Mouse (Mus musculus) hindbrain, embryonic 16.5 days (tissue): ENCODE results near the gene Slc25a12. TPM values are rescaled to one million over a fixed set of nuclear protein-coding genes. Genes with fewer than 3 reads are reported as not detected.
"Not testable (repeated sequence)": the region's sequence is repeated elsewhere in the genome, so short reads cannot be mapped to it uniquely, and the experiment has no call there.

Experiments
- ATAC-seq: fragments of 200-750 bp; cut with Nextera tagmentation; 2 replicates; pipeline ENCODE4 v1.8.0; 2017; ENCODE audit warnings: moderate TSS enrichment, moderate library complexity
- H3K27ac ChIP-seq: fragments of 300-500 bp; sonication (generic); 2 replicates; pipeline ENCODE4 v1.5.1; 2014; ENCODE audit warnings: low read depth, mild to moderate bottlenecking, control low read depth, low read length, moderate library complexity
- H3K27me3 ChIP-seq: fragments of 300-500 bp; sonication (generic); replicated peaks from 2 replicates; pipeline ENCODE4 v1.6.1; 2014; ENCODE audit warnings: low read length; ENCODE audit not compliant: control insufficient read depth, insufficient read depth
- H3K36me3 ChIP-seq: fragments of 300-500 bp; sonication (generic); 2 replicates; pipeline ENCODE4 v1.6.1; 2014; ENCODE audit warnings: mild to moderate bottlenecking, low read length, moderate library complexity, mixed read lengths; ENCODE audit not compliant: control insufficient read depth, insufficient read depth
- H3K4me1 ChIP-seq: fragments of 300-500 bp; sonication (generic); 2 replicates; pipeline ENCODE4 v1.6.1; 2014; ENCODE audit warnings: low read depth, low read length; ENCODE audit not compliant: control insufficient read depth, insufficient read depth
- H3K4me2 ChIP-seq: fragments of 300-500 bp; sonication (generic); 2 replicates; pipeline ENCODE4 v1.6.1; 2014; ENCODE audit warnings: mild to moderate bottlenecking, low read length, control low read depth, moderate library complexity
- H3K4me3 ChIP-seq: fragments of 300-500 bp; sonication (generic); 2 replicates; pipeline ENCODE4 v1.5.1; 2014; ENCODE audit warnings: mild to moderate bottlenecking, low read length, control low read depth, moderate library complexity
- H3K9ac ChIP-seq: fragments of 300-500 bp; sonication (generic); 2 replicates; pipeline ENCODE4 v1.6.1; 2014; ENCODE audit warnings: low read depth, mild to moderate bottlenecking, control low read depth, low read length, moderate library complexity
- H3K9me3 ChIP-seq: fragments of 300-500 bp; sonication (generic); 2 replicates; pipeline ENCODE4 v1.6.1; 2014; ENCODE audit warnings: mild to moderate bottlenecking, low read length, moderate library complexity; ENCODE audit not compliant: control insufficient read depth
- WGBS: fragments of 180-500 bp; shearing (Covaris S2); extraction: QIAGEN DNeasy Blood & Tissue Kit; methylation state at CpG from one replicate; pipeline ENCODE4 v1.1.7; 2014; 5-methylcytosine and 5-hydroxymethylcytosine counted together
- polyA plus RNA-seq: library from polyadenylated mRNA; unstranded; fragments of >200 nt; fragmentation: Nextera tagmentation; extraction: Ambion mirVana; gene quantifications from 2 replicates; pipeline ENCODE4 v1.2.1, GENCODE M21; 2015

The Slc25a12 gene
- polyA plus RNA-seq, 1 experiment from 2014 or later = 129 TPM

DNA sequence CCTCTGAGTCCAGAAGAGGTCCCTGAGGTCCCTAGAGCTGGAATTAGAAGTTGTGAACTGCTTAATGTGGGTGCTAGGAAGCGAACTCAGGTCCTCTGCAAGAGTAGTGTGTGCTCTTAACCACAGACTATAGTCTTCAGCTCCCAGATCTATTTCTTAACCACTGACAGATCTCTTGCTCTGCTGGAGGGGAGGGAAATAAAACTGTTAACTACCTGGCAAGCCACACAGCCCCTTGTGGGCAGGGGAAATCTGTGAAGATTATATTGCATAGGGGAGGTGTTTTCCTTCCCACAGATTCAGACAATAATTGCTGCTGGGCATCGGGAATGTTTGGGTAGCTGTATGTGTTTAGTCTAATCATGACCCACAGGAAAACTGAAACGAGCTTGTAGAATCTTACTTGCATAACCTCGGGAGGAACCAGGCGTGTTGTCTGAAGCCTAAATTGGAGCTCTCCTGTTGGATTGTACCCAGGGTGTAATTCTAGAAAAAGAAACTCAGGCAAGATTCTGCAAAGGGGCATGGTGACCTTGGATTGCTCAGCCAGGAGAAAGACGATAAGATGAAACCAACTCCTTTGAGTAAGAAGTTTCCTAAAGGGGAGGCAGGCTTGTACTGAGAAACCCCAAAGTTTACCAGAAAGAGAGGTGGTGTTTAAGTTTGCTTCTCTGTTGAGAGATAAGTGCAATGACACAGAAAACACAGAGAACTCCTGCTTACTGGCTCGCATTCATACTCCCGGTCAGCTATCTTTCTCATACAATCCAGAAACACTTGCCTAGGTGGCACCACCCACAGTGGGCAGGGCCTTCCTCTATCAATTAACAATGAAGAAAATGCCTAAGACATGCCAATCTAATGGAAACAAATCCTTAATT, 7.0 kb upstream of the Slc25a12 start:
- WGBS = 80% methylated on average over 8 of the region's 8 CpGs
- no peak overlapping the region for H3K9ac ChIP-seq

DNA sequence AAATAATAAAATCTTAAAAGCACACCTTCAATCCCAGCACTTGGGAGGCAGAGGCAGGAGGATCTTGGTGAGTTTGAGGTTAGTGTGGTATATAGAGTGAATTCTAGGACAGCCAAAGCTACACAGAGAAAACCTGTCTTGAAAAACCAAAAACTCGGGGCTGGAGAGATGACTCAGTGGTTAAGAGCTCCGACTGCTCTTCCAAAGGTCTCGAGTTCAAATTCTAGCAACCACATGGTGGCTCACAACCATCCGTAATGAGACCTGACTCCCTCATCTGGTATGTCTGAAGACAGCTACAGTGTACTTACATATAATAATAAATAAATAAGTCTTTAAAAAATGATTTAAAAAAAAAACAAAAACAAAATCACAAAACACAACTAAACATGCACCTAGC, 4.7 kb upstream of the Slc25a12 start:
- not testable (repeated sequence) for H3K27ac ChIP-seq, H3K4me2 ChIP-seq, H3K4me1 ChIP-seq, H3K9me3 ChIP-seq, H3K36me3 ChIP-seq, H3K27me3 ChIP-seq, ATAC-seq, H3K9ac ChIP-seq, H3K4me3 ChIP-seq
- 96% methylated on average over 4 of the region's 4 CpGs for WGBS

More for the DNA sequence above, 7.0 kb upstream of the Slc25a12 start:
- H3K27ac ChIP-seq = no peak overlapping the region
- no peak for ATAC-seq
- H3K4me1 ChIP-seq = no peaks in the 10 kb centered on the region
- no peaks in the 10 kb centered on the region for H3K27me3 ChIP-seq
- H3K9me3 ChIP-seq = no peaks in the 10 kb centered on the region
- H3K4me3 ChIP-seq = no peak overlapping the region
- no peaks in the 10 kb centered on the region for H3K36me3 ChIP-seq
- no peak overlapping the region for H3K4me2 ChIP-seq

GRCm38 (mm10) chr2:71371790-71372189, 4.2 kb upstream of the Slc25a12 start:
- H3K36me3 ChIP-seq = no peaks in the 10 kb centered on the region
- H3K9ac ChIP-seq = no peak overlapping the region
- H3K9me3 ChIP-seq = no peaks in the 10 kb centered on the region
- WGBS = 71% methylated on average over 5 of the region's 5 CpGs
- no peak overlapping the region for H3K4me2 ChIP-seq
- no peak overlapping the region for H3K4me3 ChIP-seq
- H3K27ac ChIP-seq = no peak overlapping the region
- peaks cover 3% of the 10 kb centered on the region for H3K4me1 ChIP-seq
- ATAC-seq = no peak
- H3K27me3 ChIP-seq = no peaks in the 10 kb centered on the region

DNA sequence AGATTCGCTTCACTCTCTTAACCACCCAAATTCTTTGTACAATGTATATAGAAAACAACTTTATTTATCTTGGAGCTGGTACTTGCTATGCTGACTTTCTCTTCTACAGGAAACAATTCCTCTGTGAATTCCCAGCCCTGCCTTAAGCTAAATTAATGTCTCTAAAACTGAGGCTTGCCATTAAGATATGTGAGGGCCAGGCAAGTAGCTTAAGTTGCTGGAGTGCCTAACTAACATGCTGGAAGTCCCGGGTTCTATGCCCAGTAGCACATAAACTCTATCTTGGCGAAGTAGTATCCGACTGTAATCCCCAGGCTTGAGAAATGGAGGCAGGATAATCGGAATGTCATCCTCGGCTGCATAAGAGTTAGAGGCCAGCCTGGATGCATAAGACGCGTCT, 537 bp upstream of the Slc25a12 start:
- Histone ChIP-seq H3K4me2 (peak overlapping the region; percentile 68), H3K27ac (no peak overlapping the region), H3K9ac (no peak overlapping the region; the same call in 1 of the 2 replicates), H3K4me1 (peaks cover 12% of the 10 kb centered on the region), H3K27me3 (no peaks in the 10 kb centered on the region), H3K36me3 (no peaks in the 10 kb centered on the region), H3K4me3 (peak overlapping the region; percentile 72), H3K9me3 (no peaks in the 10 kb centered on the region)
- no peak for ATAC-seq
- WGBS = 38% methylated on average over 8 of the region's 8 CpGs

DNA sequence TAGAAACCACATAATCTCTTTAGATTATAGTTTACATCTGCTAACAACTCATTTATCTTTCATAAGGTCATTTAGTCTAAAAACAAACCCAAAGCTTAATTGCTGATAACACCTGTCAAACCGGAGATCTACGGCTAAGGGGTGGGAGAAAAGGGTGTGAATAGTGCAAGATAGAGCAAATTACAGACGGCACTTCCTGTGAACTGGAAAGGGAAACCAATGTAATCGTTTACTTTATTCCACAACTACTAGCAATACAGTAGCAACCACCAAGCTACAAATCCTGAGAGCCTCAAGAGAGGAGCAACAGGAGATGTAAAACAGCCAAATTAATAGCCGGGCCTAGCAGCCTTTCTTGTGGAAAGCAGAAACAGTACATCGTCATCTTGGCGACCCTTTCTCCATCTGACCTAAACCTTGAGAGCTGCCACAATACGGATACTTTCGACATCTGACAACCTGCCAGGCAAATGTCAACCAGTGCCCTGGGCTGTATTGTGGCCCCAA, 878 bp downstream of the Slc25a12 start:
- H3K9me3 ChIP-seq = no peaks in the 10 kb centered on the region
- H3K27ac ChIP-seq = peak overlapping the region; percentile 88
- ATAC-seq = no peak
- peak overlapping the region; percentile 91 for H3K9ac ChIP-seq
- peaks cover 2% of the 10 kb centered on the region; the same call in 1 of the 2 replicates for H3K36me3 ChIP-seq
- peak overlapping the region; percentile 68 for H3K4me2 ChIP-seq
- H3K27me3 ChIP-seq = no peaks in the 10 kb centered on the region
- peak overlapping the region; percentile 72 for H3K4me3 ChIP-seq
- WGBS = 19% methylated on average over 9 of the region's 9 CpGs
- H3K4me1 ChIP-seq = peaks cover 12% of the 10 kb centered on the region

DNA sequence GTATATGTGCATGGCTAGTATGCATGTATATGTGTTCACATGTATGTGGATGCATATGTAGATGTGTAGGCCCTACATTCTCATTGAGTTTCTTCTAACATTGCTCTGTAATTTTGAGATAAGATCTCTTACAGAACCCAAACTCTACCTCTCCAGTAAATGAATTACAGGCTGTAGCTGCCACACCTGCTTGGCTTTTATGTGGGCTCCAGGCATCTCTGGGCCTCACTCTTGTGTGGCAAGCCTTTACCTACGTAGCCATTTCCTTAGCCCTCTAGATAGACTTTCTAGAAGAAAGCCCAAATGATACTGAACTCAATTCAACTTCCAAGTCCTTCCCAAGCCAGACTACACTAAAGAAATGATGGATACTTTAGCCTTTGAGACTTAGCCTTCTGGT, 7.4 kb downstream of the Slc25a12 start:
- no peaks in the 10 kb centered on the region for H3K9me3 ChIP-seq
- no peak overlapping the region for H3K4me2 ChIP-seq
- peaks cover 10% of the 10 kb centered on the region for H3K36me3 ChIP-seq
- H3K9ac ChIP-seq = no peak overlapping the region
- H3K4me1 ChIP-seq = peaks cover 2% of the 10 kb centered on the region; the same call in 1 of the 2 replicates
- no peak overlapping the region for H3K4me3 ChIP-seq
- no peaks in the 10 kb centered on the region for H3K27me3 ChIP-seq
- H3K27ac ChIP-seq = no peak overlapping the region
- WGBS = 93% methylated on average over 1 of the region's 1 CpGs
- no peak for ATAC-seq

- 92% methylated on average over 5 of the region's 5 CpGs for WGBS
- no peaks in the 10 kb centered on the region for H3K9me3 ChIP-seq
- no peak overlapping the region for H3K4me2 ChIP-seq
- ATAC-seq = no peak
- H3K9ac ChIP-seq = no peak overlapping the region
- peaks cover 10% of the 10 kb centered on the region for H3K36me3 ChIP-seq
- no peak overlapping the region for H3K27ac ChIP-seq
- no peak overlapping the region for H3K4me3 ChIP-seq
- no peaks in the 10 kb centered on the region for H3K27me3 ChIP-seq
- H3K4me1 ChIP-seq = no peaks in the 10 kb centered on the region
Measured at GRCm38 (mm10) chr2:71358347-71358746, 9.2 kb downstream of the Slc25a12 start.

DNA sequence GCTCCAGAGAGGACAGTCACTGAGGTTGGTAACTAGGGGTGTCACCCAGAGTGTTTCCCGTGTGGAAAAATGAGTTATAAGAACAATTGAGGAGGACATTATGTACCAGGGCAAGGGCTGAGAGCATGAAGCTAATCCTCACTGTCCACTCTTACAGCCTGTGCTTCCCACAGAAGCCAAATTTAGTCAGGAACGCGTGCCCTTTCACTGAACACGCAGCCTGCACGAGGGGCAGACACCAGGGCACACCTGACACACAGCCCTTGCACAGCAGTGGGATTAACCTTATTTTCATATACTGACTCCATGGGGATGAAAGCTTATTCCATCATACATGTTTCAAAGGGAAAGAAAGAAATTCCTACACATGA, 13.5 kb downstream of the Slc25a12 start:
- H3K9ac ChIP-seq = no peak overlapping the region
- 0 out of 2 replicates have a peak, but pooled peaks cover 2% of the 10 kb centered on the region for H3K36me3 ChIP-seq
- H3K4me3 ChIP-seq = no peak overlapping the region
- H3K27ac ChIP-seq = no peak overlapping the region
- H3K9me3 ChIP-seq = no peaks in the 10 kb centered on the region
- no peaks in the 10 kb centered on the region for H3K27me3 ChIP-seq
- ATAC-seq = no peak
- no peaks in the 10 kb centered on the region for H3K4me1 ChIP-seq
- H3K4me2 ChIP-seq = no peak overlapping the region
- 78% methylated on average over 5 of the region's 5 CpGs for WGBS

DNA sequence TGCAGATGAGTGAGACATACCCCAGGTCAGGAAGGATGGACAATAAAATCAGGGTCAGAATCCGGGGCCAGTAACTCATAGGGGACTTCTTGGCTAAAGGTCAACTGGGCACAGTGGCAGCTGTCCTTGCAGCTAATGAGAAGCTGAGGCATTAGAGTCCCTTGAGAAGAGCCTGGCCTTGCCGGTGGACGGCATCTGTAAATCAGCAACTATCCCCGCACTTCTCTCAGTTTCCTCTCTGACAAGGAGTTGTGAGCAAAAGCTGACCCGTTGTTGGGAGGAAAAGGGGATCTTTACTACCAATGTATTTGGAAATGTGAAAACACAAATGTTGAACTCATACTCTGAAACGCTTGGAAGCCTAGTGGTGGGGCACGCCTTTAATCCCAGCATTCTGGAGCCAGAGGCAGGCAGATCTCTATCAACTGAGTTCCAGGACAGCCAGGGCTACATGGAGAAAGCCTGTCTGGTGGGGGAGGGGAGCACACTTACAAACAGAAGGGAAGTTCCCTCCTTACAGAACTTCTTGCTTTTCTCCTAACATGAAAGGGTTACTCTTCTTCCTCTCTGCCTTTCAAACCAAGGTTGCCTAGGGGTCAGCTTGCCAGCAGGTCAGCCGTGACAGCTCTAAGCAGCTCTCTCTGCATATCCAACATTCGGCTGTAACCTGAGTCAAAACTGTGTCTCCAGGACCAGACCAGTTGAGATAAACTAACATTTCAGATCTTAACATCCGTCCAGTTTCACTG, 14.1 kb downstream of the Slc25a12 start:
- Histone ChIP-seq H3K9ac (no peak overlapping the region), H3K4me1 (no peaks in the 10 kb centered on the region), H3K36me3 (0 out of 2 replicates have a peak, but pooled peaks cover 2% of the 10 kb centered on the region), H3K27ac (no peak overlapping the region), H3K9me3 (no peaks in the 10 kb centered on the region), H3K27me3 (no peaks in the 10 kb centered on the region), H3K4me3 (no peak overlapping the region), H3K4me2 (no peak overlapping the region)
- 63% methylated on average over 10 of the region's 10 CpGs for WGBS
- no peak for ATAC-seq
